Mouse (Mus musculus) neural tube, embryonic 15.5 days (tissue): ENCODE measurements around the gene Mycbp2. TPM values are rescaled to one million over a fixed set of nuclear protein-coding genes. Genes with fewer than 3 reads are reported as not detected.

Source experiments
- ATAC-seq: fragments of 200-750 bp; cut with Nextera tagmentation; 2 replicates; pipeline ENCODE4 v1.8.0; 2017; ENCODE audit warnings: mild to moderate bottlenecking, moderate TSS enrichment, moderate library complexity; ENCODE audit not compliant: low FRiP score
- H3K27ac ChIP-seq: fragments of 300-500 bp; sonication (generic); replicated peaks from 2 replicates; pipeline ENCODE4 v1.5.1; 2015; ENCODE audit warnings: mild to moderate bottlenecking, inconsistent platforms
- H3K27me3 ChIP-seq: fragments of 300-500 bp; sonication (generic); replicated peaks from 2 replicates; pipeline ENCODE4 v1.6.1; 2015; ENCODE audit warnings: inconsistent platforms
- H3K36me3 ChIP-seq: fragments of 300-500 bp; sonication (generic); 2 replicates; pipeline ENCODE4 v1.6.1; 2015; ENCODE audit warnings: inconsistent platforms
- H3K4me1 ChIP-seq: fragments of 300-500 bp; sonication (generic); 2 replicates; pipeline ENCODE4 v1.6.1; 2015; ENCODE audit warnings: inconsistent platforms
- H3K4me2 ChIP-seq: fragments of 300-500 bp; sonication (generic); 2 replicates; pipeline ENCODE4 v1.6.1; 2015; ENCODE audit warnings: inconsistent platforms, mild to moderate bottlenecking, moderate library complexity
- H3K4me3 ChIP-seq: fragments of 300-500 bp; sonication (generic); replicated peaks from 2 replicates; pipeline ENCODE4 v1.5.1; 2015; ENCODE audit warnings: mild to moderate bottlenecking, inconsistent platforms
- H3K9ac ChIP-seq: fragments of 300-500 bp; sonication (generic); replicated peaks from 2 replicates; pipeline ENCODE4 v1.6.1; 2015; ENCODE audit warnings: mild to moderate bottlenecking, inconsistent platforms
- H3K9me3 ChIP-seq: fragments of 300-500 bp; sonication (generic); replicated peaks from 2 replicates; pipeline ENCODE4 v1.6.1; 2016; ENCODE audit warnings: inconsistent platforms
- WGBS: fragments of 180-500 bp; shearing (Covaris S2); methylation state at CpG from one replicate; pipeline ENCODE4 v1.1.7; 2015; ENCODE audit warnings: mixed read lengths; 5-methylcytosine and 5-hydroxymethylcytosine counted together
- polyA plus RNA-seq: library from polyadenylated mRNA; unstranded; fragments of >200 nt; fragmentation: Nextera tagmentation; extraction: Ambion mirVana; gene quantifications from 2 replicates; pipeline ENCODE4 v1.2.1, GENCODE M21; 2015

Gene Mycbp2
- polyA plus RNA-seq, 1 experiment from 2014 or later: 57.9 TPM

- Histone ChIP-seq H3K4me1 (no peaks in the 10 kb centered on the region), H3K4me3 (no peak overlapping the region), H3K9me3 (no peaks in the 10 kb centered on the region), H3K4me2 (no peak overlapping the region), H3K9ac (no peak overlapping the region), H3K27ac (no peak overlapping the region), H3K27me3 (no peaks in the 10 kb centered on the region), H3K36me3 (peaks cover 51% of the 10 kb centered on the region)
- no peak for ATAC-seq
- WGBS: 92% methylated on average over 7 of the region's 7 CpGs
Measured at GRCm38 (mm10) chr14:103155685-103156084, 190.9 kb downstream of the Mycbp2 start.

DNA sequence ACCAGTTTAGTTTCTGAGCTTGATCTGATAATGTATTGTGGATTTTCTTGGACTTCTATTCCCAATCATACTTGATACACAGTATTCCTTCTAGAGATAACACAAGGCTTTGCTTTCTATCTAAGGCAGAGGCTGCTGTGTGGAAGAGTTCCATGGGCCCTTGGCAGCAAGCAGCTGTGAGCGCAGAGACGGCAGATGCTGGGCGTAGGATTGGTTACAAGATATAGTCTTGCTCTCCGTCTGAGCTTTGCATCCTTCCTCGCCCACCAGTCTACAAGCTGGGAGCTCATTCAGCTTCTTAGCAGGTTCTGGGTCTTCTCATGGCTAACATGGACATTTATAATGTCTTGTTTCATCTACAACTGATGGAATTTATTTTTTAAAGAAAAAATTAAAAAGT is 196.5 kb downstream of the Mycbp2 start:
- Histone ChIP-seq H3K9me3 (no peaks in the 10 kb centered on the region), H3K27me3 (no peaks in the 10 kb centered on the region), H3K4me1 (no peaks in the 10 kb centered on the region), H3K27ac (no peak overlapping the region), H3K36me3 (peaks cover 61% of the 10 kb centered on the region), H3K4me3 (no peak overlapping the region), H3K9ac (no peak overlapping the region), H3K4me2 (no peak overlapping the region)
- WGBS: 95% methylated on average over 5 of the region's 5 CpGs
- ATAC-seq: no peak

DNA sequence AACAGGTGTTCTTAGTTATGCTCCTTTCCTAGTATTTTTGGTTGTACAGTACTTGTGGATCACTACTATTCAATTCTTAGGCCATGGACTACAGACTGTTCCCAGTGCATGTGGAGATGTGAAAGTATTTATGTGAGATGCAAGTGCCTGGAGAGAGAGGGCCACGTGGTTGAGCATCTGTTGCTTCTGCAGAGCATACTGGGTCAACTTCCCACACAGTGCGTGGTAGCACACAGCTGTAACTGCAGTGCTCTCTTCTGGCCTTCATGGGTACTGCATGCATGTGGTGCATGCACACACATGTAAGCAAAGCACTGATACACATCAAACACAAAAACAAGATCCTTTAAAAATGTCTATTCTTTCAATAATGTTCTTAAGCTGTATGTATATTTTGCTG is 214.6 kb downstream of the Mycbp2 start:
- Histone ChIP-seq H3K27ac (no peak overlapping the region), H3K9me3 (no peaks in the 10 kb centered on the region), H3K4me1 (no peaks in the 10 kb centered on the region), H3K9ac (no peak overlapping the region), H3K4me2 (no peak overlapping the region), H3K4me3 (no peak overlapping the region), H3K27me3 (no peaks in the 10 kb centered on the region), H3K36me3 (peaks cover 57% of the 10 kb centered on the region)
- WGBS: 83% methylated on average over 2 of the region's 2 CpGs
- no peak for ATAC-seq

GRCm38 (mm10) chr14:103125756-103126155 is 220.9 kb downstream of the Mycbp2 start:
- peaks cover 64% of the 10 kb centered on the region for H3K36me3 ChIP-seq
- no peak overlapping the region for H3K27ac ChIP-seq
- no peak overlapping the region for H3K4me3 ChIP-seq
- H3K4me2 ChIP-seq: no peak overlapping the region
- no peak for ATAC-seq
- H3K4me1 ChIP-seq: no peaks in the 10 kb centered on the region
- no peaks in the 10 kb centered on the region for H3K27me3 ChIP-seq
- 91% methylated on average over 6 of the region's 6 CpGs for WGBS
- H3K9ac ChIP-seq: no peak overlapping the region
- H3K9me3 ChIP-seq: no peaks in the 10 kb centered on the region

GRCm38 (mm10) chr14:103114994-103115670 is 231.5 kb downstream of the Mycbp2 start:
- no peak overlapping the region for H3K9ac ChIP-seq
- H3K4me1 ChIP-seq: no peaks in the 10 kb centered on the region
- H3K27ac ChIP-seq: no peak overlapping the region
- peaks cover 65% of the 10 kb centered on the region for H3K36me3 ChIP-seq
- no peak overlapping the region for H3K4me3 ChIP-seq
- H3K4me2 ChIP-seq: no peak overlapping the region
- WGBS: 94% methylated on average over 3 of the region's 3 CpGs
- H3K9me3 ChIP-seq: no peaks in the 10 kb centered on the region
- no peaks in the 10 kb centered on the region for H3K27me3 ChIP-seq
- ATAC-seq: no peak

- no peak overlapping the region for H3K27ac ChIP-seq
- H3K27me3 ChIP-seq: no peaks in the 10 kb centered on the region
- H3K4me1 ChIP-seq: no peaks in the 10 kb centered on the region
- no peaks in the 10 kb centered on the region for H3K9me3 ChIP-seq
- H3K9ac ChIP-seq: no peak overlapping the region
- ATAC-seq: no peak
- peaks cover 47% of the 10 kb centered on the region for H3K36me3 ChIP-seq
- no peak overlapping the region for H3K4me2 ChIP-seq
- WGBS: 92% methylated on average over 3 of the region's 3 CpGs
- H3K4me3 ChIP-seq: no peak overlapping the region
Measured at GRCm38 (mm10) chr14:103112606-103113363, 233.8 kb downstream of the Mycbp2 start.

- Histone ChIP-seq H3K4me2 (no peak overlapping the region), H3K36me3 (peaks cover 20% of the 10 kb centered on the region), H3K9me3 (no peaks in the 10 kb centered on the region), H3K27ac (no peak overlapping the region), H3K4me1 (no peaks in the 10 kb centered on the region), H3K9ac (no peak overlapping the region), H3K27me3 (no peaks in the 10 kb centered on the region), H3K4me3 (no peak overlapping the region)
- 84% methylated on average over 4 of the region's 4 CpGs for WGBS
- no peak for ATAC-seq
Measured at GRCm38 (mm10) chr14:103109971-103110370, 236.6 kb downstream of the Mycbp2 start.

DNA sequence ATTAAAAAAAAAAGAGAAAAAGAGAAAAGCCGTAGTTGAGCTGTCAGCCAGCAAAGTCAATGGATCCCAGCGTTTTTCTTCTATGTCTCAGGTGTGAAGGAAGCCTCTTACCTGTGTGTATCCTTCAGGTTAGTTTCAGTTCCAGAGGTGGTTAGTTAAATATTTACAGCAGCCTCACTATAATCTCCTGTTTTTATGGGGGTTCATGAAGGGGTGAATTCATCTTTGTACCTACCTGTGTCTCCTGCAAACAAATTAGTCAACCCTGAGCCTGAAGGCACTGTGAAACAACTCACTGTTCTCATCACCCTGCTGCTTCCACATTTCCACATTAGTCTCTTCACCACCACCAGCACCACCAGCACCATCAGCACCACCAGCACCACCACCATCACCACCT is 240.3 kb downstream of the Mycbp2 start:
- Histone ChIP-seq H3K4me3 (no peak overlapping the region), H3K9ac (no peak overlapping the region), H3K4me1 (no peaks in the 10 kb centered on the region), H3K9me3 (no peaks in the 10 kb centered on the region), H3K27me3 (no peaks in the 10 kb centered on the region), H3K36me3 (no peaks in the 10 kb centered on the region), H3K4me2 (no peak overlapping the region), H3K27ac (no peak overlapping the region)
- ATAC-seq: no peak
- 93% methylated on average over 2 of the region's 2 CpGs for WGBS

DNA sequence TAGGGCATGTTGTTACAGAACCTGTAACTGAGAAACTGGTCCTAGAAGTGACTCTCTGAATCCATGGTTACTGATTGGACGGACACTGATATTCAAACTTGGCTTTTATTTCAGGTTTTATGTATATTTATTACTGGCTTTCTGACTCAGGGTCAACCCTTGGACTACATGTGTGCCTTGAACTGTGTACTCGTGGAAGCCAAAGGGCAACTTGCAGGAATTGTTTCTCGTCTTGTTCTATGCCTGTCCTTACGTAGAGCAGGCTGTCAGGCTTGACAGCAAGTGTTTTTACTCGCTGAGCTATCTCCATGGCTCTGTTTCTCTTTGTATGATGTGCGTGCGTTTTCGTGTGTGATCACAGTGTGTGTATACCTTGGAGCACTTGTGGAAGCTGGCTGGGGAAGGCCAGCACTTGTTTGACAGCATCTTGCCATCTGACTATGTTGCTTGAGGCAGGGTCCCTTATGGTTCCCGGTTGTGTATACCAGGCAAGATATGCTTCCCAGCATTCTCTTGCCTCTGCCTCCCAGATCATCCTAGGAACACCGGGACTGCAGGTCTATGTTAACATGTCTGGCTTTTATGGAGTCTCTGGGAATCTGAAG is 243.8 kb downstream of the Mycbp2 start:
- H3K4me3 ChIP-seq: no peak overlapping the region
- no peaks in the 10 kb centered on the region for H3K9me3 ChIP-seq
- H3K9ac ChIP-seq: no peak overlapping the region
- WGBS: 80% methylated on average over 10 of the region's 10 CpGs
- no peak overlapping the region for H3K4me2 ChIP-seq
- H3K27me3 ChIP-seq: no peaks in the 10 kb centered on the region
- H3K36me3 ChIP-seq: no peaks in the 10 kb centered on the region
- H3K4me1 ChIP-seq: peaks cover 3% of the 10 kb centered on the region
- H3K27ac ChIP-seq: no peak overlapping the region
- no peak for ATAC-seq

DNA sequence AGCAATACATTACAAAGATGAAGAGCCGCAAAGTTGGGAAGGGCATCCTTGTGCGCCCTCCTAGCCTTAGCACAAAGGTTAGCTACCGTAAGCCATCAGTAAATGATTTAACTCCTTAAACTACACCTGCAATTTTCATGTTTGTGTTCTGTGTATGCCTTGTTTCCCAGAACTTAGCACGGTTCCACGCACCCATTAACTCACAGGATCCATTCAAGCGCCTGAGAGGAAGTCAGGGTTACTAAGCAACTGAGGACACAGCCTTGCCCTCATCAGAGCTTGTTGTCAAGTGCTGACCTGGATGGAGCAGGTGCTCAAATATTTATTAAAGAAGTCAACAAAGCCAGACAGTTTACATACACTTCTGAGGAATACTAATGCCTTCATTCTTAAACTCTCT is 244.4 kb downstream of the Mycbp2 start:
- Histone ChIP-seq H3K9ac (no peak overlapping the region), H3K4me1 (peaks cover 6% of the 10 kb centered on the region), H3K4me3 (no peak overlapping the region), H3K27ac (no peak overlapping the region), H3K27me3 (no peaks in the 10 kb centered on the region), H3K36me3 (no peaks in the 10 kb centered on the region), H3K4me2 (no peak overlapping the region), H3K9me3 (no peaks in the 10 kb centered on the region)
- WGBS: 52% methylated on average over 6 of the region's 6 CpGs
- ATAC-seq: no peak

DNA sequence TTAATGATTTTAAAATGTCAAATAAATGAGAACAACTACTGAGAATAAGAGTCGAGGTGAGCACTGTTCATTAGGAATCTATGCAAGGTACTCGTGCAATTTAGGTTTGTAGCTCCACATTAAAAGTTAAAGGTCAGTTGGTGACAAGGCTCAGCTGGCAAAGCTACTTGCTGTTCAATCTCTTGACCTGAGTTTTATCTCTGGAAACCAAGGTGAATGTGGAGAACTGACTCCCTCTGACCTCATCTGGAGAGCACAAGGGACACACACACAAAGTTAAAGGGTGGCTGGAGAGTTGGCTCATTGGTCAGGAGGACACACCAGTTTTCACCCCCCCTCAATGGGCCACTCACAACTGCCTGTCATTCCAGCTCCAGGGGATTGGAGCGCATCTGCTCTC is 245.4 kb downstream of the Mycbp2 start:
- Histone ChIP-seq H3K27ac (no peak overlapping the region), H3K4me2 (no peak overlapping the region), H3K27me3 (no peaks in the 10 kb centered on the region), H3K4me3 (no peak overlapping the region), H3K9ac (no peak overlapping the region), H3K9me3 (no peaks in the 10 kb centered on the region), H3K4me1 (peaks cover 15% of the 10 kb centered on the region), H3K36me3 (no peaks in the 10 kb centered on the region)
- 76% methylated on average over 3 of the region's 3 CpGs for WGBS
- ATAC-seq: no peak

DNA sequence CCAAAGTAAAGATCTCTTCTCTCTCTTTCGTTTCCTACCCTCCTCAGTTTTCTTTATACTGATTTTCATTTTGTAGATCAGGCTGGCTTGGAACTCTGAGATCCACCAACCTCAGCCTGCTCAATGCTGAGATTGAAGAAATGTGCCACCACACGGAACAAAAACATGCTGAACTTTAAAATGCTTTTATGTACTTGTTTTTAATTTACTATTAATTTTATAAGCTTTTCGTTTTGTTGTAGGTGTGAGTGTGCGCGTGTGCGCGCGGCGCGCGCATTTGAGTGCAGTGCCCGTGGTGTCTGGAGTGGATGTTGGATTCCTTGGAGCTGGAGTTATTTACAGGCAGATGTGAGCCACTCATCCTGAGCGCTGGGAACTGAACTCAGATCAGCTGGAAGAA is 246.3 kb downstream of the Mycbp2 start:
- Histone ChIP-seq H3K4me3 (no peak overlapping the region), H3K4me2 (peak overlapping the region; percentile 78; the same call in 1 of the 2 replicates), H3K27ac (no peak overlapping the region), H3K9me3 (no peaks in the 10 kb centered on the region), H3K27me3 (no peaks in the 10 kb centered on the region), H3K4me1 (peaks cover 21% of the 10 kb centered on the region), H3K9ac (no peak overlapping the region), H3K36me3 (no peaks in the 10 kb centered on the region)
- WGBS: 86% methylated on average over 13 of the region's 13 CpGs
- ATAC-seq: no peak
